Mouse (Mus musculus) heart, postnatal 10 days (tissue): ENCODE measurements at regions not wholly inside any gene's neighbourhood (a gene's known extent, or its start where the extent isn't known, plus 50 kb on each side); places are given as distances from the start of the nearest gene placed in this dataset.
A peak's percentile ranks its signal among the peaks of the same experiment; 100 is the strongest.
"Not testable (repeated sequence)": the region's sequence is repeated elsewhere in the genome, so short reads cannot be mapped to it uniquely, and the experiment has no call there.

ENCODE experiments used
- DNase-seq, 2 experiments: peaks; one replicate each; pipeline ENCODE4 v3.0.0; 2021
- intact Hi-C: fragments of 180-260 bp; cut with DNase I; formaldehyde crosslinking; loops from one replicate; pipeline ENCODE4 v1.15.1; 2025

GRCm38 (mm10) chr9:14056410-14057172, 218.3 kb upstream of the Sesn3 start:
- intact Hi-C loops: no loop called here
- no peak for DNase-seq

DNA sequence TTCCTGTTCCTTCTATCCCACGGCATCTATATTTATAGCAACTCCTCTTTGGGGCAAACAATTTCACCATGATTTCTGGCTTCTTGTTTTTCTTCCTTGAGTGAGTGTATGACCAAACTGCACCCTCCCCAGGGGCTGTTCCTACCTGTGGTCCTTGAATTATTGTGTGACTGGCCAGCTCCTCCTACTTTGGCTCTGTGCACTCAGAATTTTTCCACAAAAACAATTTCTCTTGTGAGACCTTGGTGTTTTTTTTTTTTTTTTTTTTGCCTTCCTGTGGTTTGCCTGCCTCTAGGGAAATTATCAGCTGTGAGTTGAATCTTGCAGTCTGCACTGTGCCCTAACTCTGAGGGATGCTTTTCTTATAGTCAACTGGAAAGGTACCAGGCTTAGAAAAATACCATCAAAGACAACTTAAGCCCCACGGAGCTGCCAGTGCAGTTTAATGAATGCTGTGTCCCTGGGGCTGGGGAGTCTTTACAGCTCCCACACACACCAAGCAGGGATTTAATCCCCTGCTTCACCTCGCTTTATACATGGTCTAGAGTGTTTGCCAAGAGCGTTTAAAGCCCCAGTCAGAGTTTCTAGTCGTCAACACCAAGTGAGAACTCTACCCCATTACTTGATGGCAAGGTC, 216.2 kb upstream of the Sesn3 start:
- intact Hi-C loops: no loop called here
- DNase-seq: no peak

DNA sequence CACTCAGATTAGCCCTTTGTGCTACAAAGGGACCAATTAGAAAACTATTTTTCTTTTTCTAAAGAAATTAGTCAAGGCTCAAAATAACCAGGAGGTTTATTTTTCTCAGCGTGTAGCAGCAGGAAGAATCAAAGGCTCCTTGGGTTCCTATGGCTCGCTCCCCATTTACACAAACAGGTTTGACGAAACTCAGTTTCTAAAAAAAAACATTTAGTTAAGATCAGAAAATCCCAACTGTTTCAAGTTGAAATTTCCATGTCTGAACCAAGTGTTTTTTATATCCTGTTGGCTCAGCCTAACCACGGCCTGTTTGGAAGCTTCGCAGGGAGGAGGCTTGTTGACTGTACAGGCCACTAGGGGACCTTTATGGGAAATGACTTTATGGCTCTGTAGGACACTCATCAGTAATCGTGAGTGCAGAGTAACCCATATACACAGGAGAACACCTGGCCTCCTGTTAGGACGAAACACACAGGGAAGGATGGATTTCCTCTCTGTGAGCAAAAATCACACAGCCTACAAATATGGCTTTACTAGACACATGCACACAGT, 215.6 kb upstream of the Sesn3 start:
- no peak for DNase-seq

DNA sequence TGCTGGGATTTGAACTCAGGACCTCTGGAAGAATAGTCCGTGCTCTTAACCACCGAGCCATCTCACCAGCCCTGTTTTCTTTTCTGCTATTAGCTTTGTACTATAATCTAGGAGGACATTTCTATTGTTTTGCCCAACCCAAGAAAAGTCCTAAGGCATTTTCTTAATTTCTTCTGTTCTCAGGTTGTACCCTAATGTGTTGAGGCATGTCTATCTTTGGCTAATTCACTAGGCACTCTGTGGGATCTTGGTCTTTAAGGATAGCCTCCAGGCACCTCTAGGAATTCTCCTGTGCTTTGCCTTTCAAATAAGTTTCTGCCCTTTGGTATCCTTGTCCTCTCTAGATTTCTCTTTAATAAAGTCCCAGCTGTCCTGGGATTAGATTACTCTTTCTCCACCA, 214.6 kb upstream of the Sesn3 start:
- DNase-seq: no peak
- intact Hi-C loops: no loop called here

More for the DNA sequence above, 215.6 kb upstream of the Sesn3 start:
- intact Hi-C loops: no loop called here

GRCm38 (mm10) chr9:14061389-14061788, 213.5 kb upstream of the Sesn3 start:
- intact Hi-C loops: no loop called here

DNA sequence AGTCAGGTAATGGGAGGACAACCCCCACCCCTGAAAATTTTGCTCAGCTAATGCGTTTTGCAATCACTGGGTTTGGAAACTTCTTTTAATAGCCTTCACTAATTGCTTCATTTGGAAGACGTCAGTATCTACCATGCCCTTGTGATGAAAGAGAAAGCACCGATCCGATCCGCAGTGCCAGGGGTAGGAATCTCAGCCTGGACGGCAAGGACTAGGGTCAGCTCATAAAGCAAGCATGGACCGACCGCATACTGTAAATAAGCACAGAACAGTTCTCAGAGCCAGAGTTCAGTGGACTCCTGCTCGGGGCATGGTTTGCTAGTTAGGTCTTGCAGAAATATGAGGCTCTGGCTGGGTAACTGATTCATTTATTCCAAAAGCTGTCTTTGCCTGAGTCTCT, 213.0 kb upstream of the Sesn3 start:
- intact Hi-C loops: no loop called here
- no peak for DNase-seq

More at GRCm38 (mm10) chr9:14061389-14061788, 213.5 kb upstream of the Sesn3 start:
- no peak for DNase-seq

- intact Hi-C loops: no loop called here
- no peak for DNase-seq
Measured at GRCm38 (mm10) chr9:14062706-14063105, 212.2 kb upstream of the Sesn3 start.

DNA sequence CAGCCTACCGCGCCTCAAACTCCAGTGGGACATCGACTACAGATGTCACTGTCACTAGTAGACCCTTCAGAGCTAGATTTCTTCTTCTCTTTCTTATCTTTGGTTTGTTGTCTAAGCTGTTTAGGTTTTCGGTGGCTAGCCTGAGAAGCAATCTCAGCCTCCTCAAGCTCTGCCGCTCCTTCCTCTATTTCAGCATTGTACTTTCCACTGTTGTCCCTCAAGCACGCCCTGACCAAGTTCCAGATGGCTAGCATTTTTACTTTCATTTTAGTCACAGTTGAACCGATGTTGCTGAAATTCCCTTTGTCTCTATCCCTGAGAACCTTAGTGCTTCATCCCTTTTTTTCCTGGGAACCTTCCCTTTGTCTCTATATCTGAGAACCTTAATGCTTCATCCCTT, 208.1 kb upstream of the Sesn3 start:
- intact Hi-C loops, DNase-seq: not testable (repeated sequence)

DNA sequence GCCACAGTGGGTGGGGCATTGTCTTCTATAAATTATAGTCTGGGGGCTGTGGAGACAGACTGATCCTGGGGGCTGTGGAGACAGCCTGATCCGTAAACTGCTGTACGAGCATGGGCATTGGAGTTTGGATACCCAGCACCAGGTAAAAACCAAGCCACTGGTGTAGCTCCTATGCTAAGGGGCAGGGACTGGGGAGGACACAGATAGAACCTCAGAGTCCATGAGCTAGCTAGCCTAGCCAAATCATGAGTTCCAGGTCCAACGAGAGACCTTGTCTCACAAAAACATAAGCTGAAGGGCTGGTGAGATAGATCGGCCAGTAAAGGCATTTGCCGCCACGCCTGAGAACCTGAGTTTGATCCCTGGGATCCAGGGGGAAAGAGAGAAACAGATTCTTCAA, 205.8 kb upstream of the Sesn3 start:
- intact Hi-C loops: no loop called here
- DNase-seq: no peak

- intact Hi-C loops: no loop called here
- no peak for DNase-seq
Measured at GRCm38 (mm10) chr9:14069770-14070169, 205.1 kb upstream of the Sesn3 start.

DNA sequence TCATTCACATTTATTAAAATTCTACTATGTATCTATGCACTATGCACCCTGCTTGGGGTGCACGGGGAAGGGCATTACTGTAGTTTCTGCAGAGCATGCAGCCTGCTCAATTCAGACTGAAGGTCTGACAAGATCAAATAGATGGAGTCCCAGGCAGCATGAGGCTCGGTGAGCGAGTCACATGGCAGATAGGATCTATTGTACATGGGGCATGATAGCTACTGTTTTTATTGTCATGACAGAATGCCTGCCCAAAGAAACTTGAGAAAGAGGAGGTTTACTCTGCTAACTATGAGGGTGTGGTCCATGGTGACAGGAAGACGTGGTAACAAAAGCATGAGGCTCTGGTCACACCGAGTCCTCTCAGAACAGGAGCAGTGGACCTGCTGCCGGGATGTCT, 203.1 kb upstream of the Sesn3 start:
- intact Hi-C loops: no loop called here
- no peak for DNase-seq

GRCm38 (mm10) chr9:14072950-14073349, 201.9 kb upstream of the Sesn3 start:
- DNase-seq: no peak
- intact Hi-C loops: no loop called here

- peak in 1 of 2 experiments; percentile 31 for DNase-seq
- intact Hi-C loops: no loop called here
Measured at GRCm38 (mm10) chr9:14074273-14074672, 200.6 kb upstream of the Sesn3 start.

DNA sequence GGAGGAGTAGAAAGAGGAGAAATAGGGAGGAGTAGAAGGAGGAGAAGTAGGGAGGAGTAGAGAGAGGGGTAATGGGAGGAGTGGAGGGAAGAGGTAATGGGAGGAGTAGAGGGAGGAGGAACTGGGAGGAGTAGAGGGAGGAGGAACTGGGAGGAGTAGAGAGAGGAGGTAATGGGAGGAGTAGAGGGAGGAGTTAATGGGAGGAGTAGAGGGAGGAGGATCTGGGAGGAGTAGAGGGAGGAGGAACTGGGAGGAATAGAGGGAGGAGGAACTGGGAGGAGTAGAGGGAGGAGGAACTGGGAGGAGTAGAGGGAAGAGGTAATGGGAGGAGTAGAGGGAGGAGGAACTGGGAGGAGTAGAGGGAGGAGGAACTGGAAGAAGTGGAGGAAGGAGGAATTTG, 200.0 kb upstream of the Sesn3 start:
- DNase-seq, intact Hi-C loops: not testable (repeated sequence)

GRCm38 (mm10) chr9:14075452-14075851, 199.4 kb upstream of the Sesn3 start:
- DNase-seq: peak; percentile 83 to 86
- intact Hi-C loops: no loop called here

GRCm38 (mm10) chr9:14075868-14076267, 199.0 kb upstream of the Sesn3 start:
- intact Hi-C loops: no loop called here
- no peak for DNase-seq

- no peak for DNase-seq
- intact Hi-C loops: no loop called here
Measured at GRCm38 (mm10) chr9:14076728-14077127, 198.1 kb upstream of the Sesn3 start.

GRCm38 (mm10) chr9:14081138-14081537, 193.7 kb upstream of the Sesn3 start:
- intact Hi-C loops: no loop called here
- no peak for DNase-seq

DNA sequence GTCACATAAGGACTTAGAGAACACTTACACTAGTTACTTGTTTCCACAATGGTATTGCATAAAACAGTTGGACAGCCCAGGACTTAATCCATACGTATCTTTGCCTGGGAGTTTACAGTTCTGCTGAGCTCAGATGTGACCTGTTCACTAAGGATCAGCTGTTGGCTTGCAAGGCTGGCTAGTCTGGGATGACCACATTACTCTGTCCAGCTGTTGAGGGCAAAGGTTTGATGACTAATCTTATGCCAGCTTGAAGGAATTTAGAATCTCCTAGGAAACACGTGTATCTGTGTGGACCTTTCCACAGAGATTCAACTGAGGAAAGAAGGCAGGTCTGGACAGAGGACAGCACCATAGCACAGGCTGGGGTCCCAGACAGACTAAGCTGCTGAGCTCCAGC, 188.7 kb upstream of the Sesn3 start:
- intact Hi-C loops: no loop called here
- DNase-seq: no peak

DNA sequence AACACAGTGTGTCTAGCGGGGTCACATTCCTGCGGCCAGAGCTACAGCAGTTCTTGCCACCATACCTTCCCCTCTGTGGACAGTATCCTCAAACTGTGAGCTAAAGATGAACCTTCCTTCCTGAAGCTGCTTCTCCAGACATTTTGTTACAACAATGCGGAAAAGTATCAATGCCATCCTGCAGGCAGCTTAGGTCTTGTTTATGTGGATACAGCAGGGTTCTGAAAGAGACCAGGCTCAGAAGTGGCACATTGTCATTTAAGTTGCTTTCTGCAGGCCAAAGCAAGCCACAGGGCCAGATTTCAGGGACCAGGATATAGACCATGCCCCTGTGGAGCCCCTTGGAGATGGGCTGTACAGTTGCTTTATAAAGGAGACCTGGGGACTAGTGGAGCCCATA, 188.3 kb upstream of the Sesn3 start:
- no peak for DNase-seq
- intact Hi-C loops: no loop called here

DNA sequence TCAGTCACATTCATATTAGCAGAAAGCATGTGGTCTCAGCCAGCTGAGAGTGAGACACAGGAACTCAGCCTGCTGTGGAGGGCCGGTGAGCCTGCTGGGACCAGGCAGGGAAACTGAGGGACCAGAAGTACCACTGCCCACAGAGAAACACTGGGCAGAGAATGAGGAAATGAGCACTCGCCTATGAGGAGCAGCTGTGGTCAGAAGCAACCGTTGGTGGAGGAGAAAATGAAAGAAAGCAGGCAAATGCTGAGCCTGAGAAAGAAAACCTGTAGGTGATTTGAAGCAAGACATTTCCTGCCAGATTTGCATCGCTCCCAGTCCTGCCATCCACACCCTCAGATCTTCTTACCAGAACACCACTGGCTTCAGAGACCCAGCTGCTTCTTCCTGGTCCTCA, 187.0 kb upstream of the Sesn3 start:
- DNase-seq: no peak
- intact Hi-C loops: no loop called here

DNA sequence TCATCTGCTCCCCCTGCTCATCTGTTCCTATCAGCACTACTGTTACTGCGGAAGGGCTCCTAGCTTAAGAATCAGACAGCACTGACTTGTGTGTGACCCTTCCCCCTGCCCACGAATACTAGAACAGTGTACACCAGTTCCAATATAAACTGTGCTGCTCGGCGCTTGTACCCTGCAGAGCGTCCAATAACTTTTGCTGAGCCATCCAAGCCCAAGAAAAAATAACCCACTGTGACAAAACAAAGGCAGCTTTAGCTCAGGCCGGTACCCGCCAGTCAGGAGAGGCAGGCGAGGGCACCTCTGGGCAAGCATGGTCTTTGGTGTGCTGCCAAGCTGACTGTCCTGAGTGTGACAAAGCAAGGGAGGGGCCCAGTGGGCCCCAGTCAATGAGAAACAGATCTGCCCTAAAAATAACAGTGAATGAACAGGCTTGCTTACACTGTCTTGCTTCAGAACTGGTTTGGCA, 185.0 kb upstream of the Sesn3 start:
- intact Hi-C loops: no loop called here

More for the DNA sequence above, 185.0 kb upstream of the Sesn3 start:
- DNase-seq: peak; percentile 82 to 87
